27 mouse cellular contexts compared by ENCODE assay signal in the genomic region with DNA sequence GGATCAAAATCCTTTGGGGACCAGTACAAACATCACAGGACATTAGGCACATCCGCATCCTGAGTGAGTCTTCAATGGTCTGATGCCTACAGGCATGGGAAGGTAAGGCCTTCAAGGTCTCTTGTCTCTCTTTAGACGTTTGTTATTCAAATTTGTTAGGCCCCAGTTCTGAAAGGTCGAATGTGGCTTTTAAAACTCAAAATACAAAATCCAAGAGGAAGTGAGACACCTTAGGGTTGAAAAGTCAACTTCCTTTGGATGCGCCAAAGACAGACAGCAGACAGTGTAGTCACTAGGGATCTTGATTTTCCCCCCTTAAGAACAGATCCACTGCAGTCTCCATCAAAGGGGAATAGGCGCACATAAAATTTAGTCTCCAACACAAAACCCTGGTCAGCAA.
DNase-seq lines count a peak whose midpoint lies in the region; ATAC-seq and TF ChIP-seq lines count a peak whose summit lies in the region.
"Had no signal": no experiment of that assay in that cellular context is flagged by ENCODE, and none has a peak within 500 bp of the region (broad histone marks: within the 10 kb centered on the region; RNA-seq: fewer than 3 reads in every experiment).

No protein-coding gene starts in this region.

- 72% methylated on average over 5 of the region's 5 CpGs for WGBS in lung, embryonic 14.5 days
- WGBS in midbrain, embryonic 13.5 days = 89% methylated on average over 5 of the region's 5 CpGs
- WGBS in heart, adult 2 months = 80% methylated on average over 5 of the region's 5 CpGs

- H3K9me3 ChIP-seq in lung, embryonic 14.5 days (ENCODE audit: low read depth, low read length) = peaks cover 7% of the 10 kb centered on the region; the same call in 1 of the 2 replicates
- peaks cover 18% of the 10 kb centered on the region for H3K9me3 ChIP-seq in CH12.LX (replicated peaks; ENCODE audit: low read length)
- peaks cover 15% of the 10 kb centered on the region for H3K9me3 ChIP-seq in midbrain, embryonic 13.5 days
- H3K9me3 ChIP-seq: embryonic facial prominence, embryonic 15.5 days; forebrain, embryonic 12.5 days had no signal

- no peaks in the 10 kb centered on the region for H3K36me3 ChIP-seq in lung, embryonic 14.5 days (ENCODE audit: insufficient read depth)
- peaks cover 5 to 36% of the 10 kb centered on the region in 2 experiments for H3K36me3 ChIP-seq in CH12.LX (replicated peaks in 1 of 2; ENCODE audit: control insufficient read depth in 1 of 2, insufficient read depth in 1 of 2, low read length in 1 of 2)
- no peaks in the 10 kb centered on the region for H3K36me3 ChIP-seq in midbrain, embryonic 13.5 days
- H3K36me3 ChIP-seq in heart, adult 2 months (ENCODE audit: control insufficient read depth, insufficient read depth, low read length) = no peaks in the 10 kb centered on the region
- H3K36me3 ChIP-seq: embryonic facial prominence, embryonic 13.5 days; embryonic facial prominence, embryonic 15.5 days; forebrain, embryonic 12.5 days; G1E had no signal

- no peak overlapping the region for H3K4me3 ChIP-seq in lung, embryonic 14.5 days (ENCODE audit: low read depth, low read length)
- H3K4me3 ChIP-seq in CH12.LX (replicated peaks in 1 of 3; ENCODE audit: low read depth in 2 of 3, low read length in 2 of 3, poor library complexity in 1 of 3) = no peak overlapping the region
- no peak overlapping the region for H3K4me3 ChIP-seq in midbrain, embryonic 13.5 days (replicated peaks)
- no peak overlapping the region for H3K4me3 ChIP-seq in heart, adult 2 months
- H3K4me3 ChIP-seq: embryonic facial prominence, embryonic 13.5 days; embryonic facial prominence, embryonic 15.5 days; erythroblast, embryonic 14.5 days; forebrain, embryonic 10.5 days; forebrain, embryonic 12.5 days had no signal

- no peak overlapping the region for H3K4me2 ChIP-seq in lung, embryonic 14.5 days
- H3K4me2 ChIP-seq in CH12.LX (ENCODE audit: insufficient read depth, low read depth, poor library complexity, severe bottlenecking) = peak overlapping the region; percentile 42
- H3K4me2 ChIP-seq in midbrain, embryonic 13.5 days (replicated peaks) = no peak overlapping the region
- H3K4me2 ChIP-seq: embryonic facial prominence, embryonic 13.5 days; embryonic facial prominence, embryonic 15.5 days; forebrain, embryonic 12.5 days had no signal

- in situ Hi-C loops in CH12.LX (cut with MboI; ENCODE audit: low pct_ligation_motif_present, low pct_unique_long_range_greater_than_20kb, low sequenced_read_pairs) = loop anchor here (5.0 kb wide), 1 partner anchor 46 kb away; no protein-coding TSS in a partner anchor

- ATAC-seq in lung, embryonic 14.5 days (ENCODE audit: insufficient read depth) = no peak
- peak; percentile 14 for ATAC-seq in CD4-positive, CD25-positive, alpha-beta regulatory T cell, adult 4 months
- ATAC-seq in midbrain, embryonic 13.5 days = no peak
- ATAC-seq: forebrain, embryonic 14.5 days; forebrain, embryonic 16.5 days; Patski had no signal

- DNase-seq in lung, embryonic 14.5 days = peak; percentile 44
- no peak for DNase-seq in lung, adult 18-20 months
- DNase-seq in CH12.LX (ENCODE audit: extremely low read depth) (peak; percentile 80), ZHBTc4 (ENCODE audit: low read depth, low spot score) (peak; percentile 16)
- DNase-seq in frontal cortex, postnatal 14 days (ENCODE audit: low spot score in 2 of 2) = no peak
- DNase-seq in heart, adult 2 months = no peak
- DNase-seq: adrenal gland, adult 2 months; adrenal gland, postnatal 10 days; adrenal gland, postnatal 25 days; cerebellum, adult 11 months; cerebellum, adult 18-20 months; cerebellum, adult 8-10 months; cerebellum, adult 9-11 months; cerebellum, postnatal 14 days; cerebellum, postnatal 36 days; embryo, embryonic 11 days had no signal

- TF ChIP-seq CTCF in lung, embryonic 14.5 days (IDR thresholded peaks at IDR 0.05; ENCODE audit: low read depth) = no peak
- no peak for TF ChIP-seq CTCF in CH12.LX (conservative IDR thresholded peaks at IDR 0.05 in 1 of 2, IDR thresholded peaks at IDR 0.05 in 1 of 2; ENCODE audit: low read depth in 2 of 2, low read length in 2 of 2)
- TF ChIP-seq CTCF in heart, adult 2 months (IDR thresholded peaks at IDR 0.05) = no peak

- H3K27ac ChIP-seq in lung, embryonic 14.5 days (ENCODE audit: low read depth) = no peak overlapping the region
- peak overlapping the region; percentile 83 for H3K27ac ChIP-seq in CH12.LX (ENCODE audit: insufficient read depth, low read depth)
- no peak overlapping the region for H3K27ac ChIP-seq in midbrain, embryonic 13.5 days
- H3K27ac ChIP-seq in heart, adult 2 months = no peak overlapping the region
- H3K27ac ChIP-seq: embryonic facial prominence, embryonic 13.5 days; embryonic facial prominence, embryonic 15.5 days; forebrain, embryonic 12.5 days had no signal

- H3K27me3 ChIP-seq in lung, embryonic 14.5 days (ENCODE audit: insufficient read depth, low read length) = no peaks in the 10 kb centered on the region
- H3K27me3 ChIP-seq in CH12.LX (replicated peaks) = no peaks in the 10 kb centered on the region
- no peaks in the 10 kb centered on the region; the same call in 1 of the 2 replicates for H3K27me3 ChIP-seq in midbrain, embryonic 13.5 days
- no peaks in the 10 kb centered on the region for H3K27me3 ChIP-seq in heart, adult 2 months (ENCODE audit: control insufficient read depth, insufficient read depth, low read length)
- H3K27me3 ChIP-seq: embryonic facial prominence, embryonic 13.5 days; embryonic facial prominence, embryonic 15.5 days; forebrain, embryonic 12.5 days; Patski had no signal

- peak; percentile 1; the same call in 1 of the 2 replicates for TF ChIP-seq RAD21 in CH12.LX (IDR thresholded peaks at IDR 0.05; ENCODE audit: low read depth, low read length)

- TF ChIP-seq POLR2A in CH12.LX (IDR thresholded peaks at IDR 0.05; ENCODE audit: low read depth, low read length) = no peak; the same call in none of the 2 replicates
- TF ChIP-seq POLR2A in heart, adult 2 months (IDR thresholded peaks at IDR 0.05; ENCODE audit: insufficient read depth, low read depth, low read length) = no peak

- H3K4me1 ChIP-seq in lung, embryonic 14.5 days (ENCODE audit: insufficient read depth) = 0 out of 2 replicates have a peak, but pooled peaks cover 6% of the 10 kb centered on the region
- peaks cover 47 to 73% of the 10 kb centered on the region in 2 experiments for H3K4me1 ChIP-seq in CH12.LX (ENCODE audit: control insufficient read depth in 1 of 2, insufficient read depth in 2 of 2)
- H3K4me1 ChIP-seq in midbrain, embryonic 13.5 days (replicated peaks) = 0 out of 2 replicates have a peak, but pooled peaks cover 6% of the 10 kb centered on the region
- peaks cover 2% of the 10 kb centered on the region for H3K4me1 ChIP-seq in heart, adult 2 months (ENCODE audit: control insufficient read depth, insufficient read depth, low read length)

- dilution Hi-C loops in CH12.LX (cut with MboI; ENCODE audit: extremely low pct_ligation_motif_present, extremely low pct_unique_long_range_greater_than_20kb, low sequenced_read_pairs) = no loop called here

- peaks cover 16% of the 10 kb centered on the region for H3K79me2 ChIP-seq in CH12.LX (replicated peaks; ENCODE audit: control insufficient read depth, extremely low read depth, insufficient read depth, poor library complexity, severe bottlenecking)
- H3K79me2 ChIP-seq in heart, adult 2 months (replicated peaks; ENCODE audit: control insufficient read depth, insufficient read depth, low read length) = no peaks in the 10 kb centered on the region

- H3K9ac ChIP-seq in lung, embryonic 14.5 days = no peak overlapping the region
- H3K9ac ChIP-seq in CH12.LX (ENCODE audit: insufficient read depth, low read depth) = peak overlapping the region; percentile 11
- H3K9ac ChIP-seq in midbrain, embryonic 13.5 days (replicated peaks) = no peak overlapping the region
- H3K9ac ChIP-seq in heart, adult 2 months (ENCODE audit: low read depth, low read length) = no peak overlapping the region
- H3K9ac ChIP-seq: embryonic facial prominence, embryonic 13.5 days; embryonic facial prominence, embryonic 15.5 days; forebrain, embryonic 12.5 days had no signal

- intact Hi-C loops in heart, adult 2 months (cut with DNase I) = no loop called here

- TF ChIP-seq EP300 in CH12.LX (IDR thresholded peaks at IDR 0.05; ENCODE audit: low read length) = peak; percentile 96
- TF ChIP-seq EP300 in heart, adult 2 months (IDR thresholded peaks at IDR 0.05; ENCODE audit: insufficient read depth, low read depth, low read length) = no peak

TF ChIP-seq in CH12.LX, 34 proteins besides CTCF, POLR2A, EP300 and RAD21 (continues in another document):
- no peak for TF ChIP-seq POLR2AphosphoS2 (IDR thresholded peaks at IDR 0.05; ENCODE audit: low read depth, low read length)
- TF ChIP-seq CHD1 (IDR thresholded peaks at IDR 0.05; ENCODE audit: low read depth, low read length) = peak; percentile 46; the same call in 1 of the 2 replicates
- TF ChIP-seq ZKSCAN1 (IDR thresholded peaks at IDR 0.05; ENCODE audit: borderline replicate concordance, low read depth, low read length) = no peak
- peak; percentile 77 for TF ChIP-seq BHLHE40 (IDR thresholded peaks at IDR 0.05; ENCODE audit: low read depth, low read length)
- TF ChIP-seq TCF12 (IDR thresholded peaks at IDR 0.05; ENCODE audit: low read depth, low read length) = peak; percentile 85
- no peak for TF ChIP-seq HCFC1 (IDR thresholded peaks at IDR 0.05; ENCODE audit: low read depth, low read length)
- no peak for TF ChIP-seq UBTF (IDR thresholded peaks at IDR 0.05; ENCODE audit: low read depth, low read length)
- no peak for TF ChIP-seq ZNF384 (IDR thresholded peaks at IDR 0.05; ENCODE audit: low read depth, low read length)
- no peak for TF ChIP-seq KAT2A (IDR thresholded peaks at IDR 0.05; ENCODE audit: insufficient replicate concordance, low read length)
- TF ChIP-seq USF1 (IDR thresholded peaks at IDR 0.05; ENCODE audit: low read depth, low read length) = no peak
- no peak for TF ChIP-seq PAX5 (IDR thresholded peaks at IDR 0.05; ENCODE audit: low read length)
- peak; percentile 85 for TF ChIP-seq ETS1 (conservative IDR thresholded peaks at IDR 0.05; ENCODE audit: low read depth, low read length)
- peak; percentile 74 for TF ChIP-seq ZMIZ1 (IDR thresholded peaks at IDR 0.05; ENCODE audit: low read depth, low read length)
- peak; percentile 71; the same call in 1 of the 2 replicates for TF ChIP-seq TBP (conservative IDR thresholded peaks at IDR 0.05; ENCODE audit: low read depth, low read length)
- 0 out of 2 replicates have a peak, but pooled peaks have one; percentile 39 for TF ChIP-seq MAX (IDR thresholded peaks at IDR 0.05; ENCODE audit: low read length)
- TF ChIP-seq SMC3 (IDR thresholded peaks at IDR 0.05; ENCODE audit: low read depth, low read length) = no peak; the same call in 1 of the 2 replicates
- peak; percentile 72 for TF ChIP-seq CHD2 (IDR thresholded peaks at IDR 0.05; ENCODE audit: low read length)
- TF ChIP-seq USF2 (conservative IDR thresholded peaks at IDR 0.05; ENCODE audit: low read depth, low read length) = no peak
- TF ChIP-seq E2F4 (IDR thresholded peaks at IDR 0.05; ENCODE audit: insufficient replicate concordance, low read depth, low read length) = peak; percentile 52; the same call in 1 of the 2 replicates
- peak; percentile 91 for TF ChIP-seq MEF2A (IDR thresholded peaks at IDR 0.05; ENCODE audit: borderline replicate concordance, low read depth, low read length)

Comparison
In these comparisons a context has a peak if more than half of its experiments do, and no peak if none do; other contexts are left out.
1. DNase-seq: peak in lung, embryonic 14.5 days (single experiment), CH12.LX (single experiment) and ZHBTc4 (single experiment); none in lung, adult 18-20 months (0 of 2), frontal cortex, postnatal 14 days (0 of 2) and heart, adult 2 months (0 of 2).